Mouse (Mus musculus) megakaryocyte, embryonic 14.5 days (primary cell): ENCODE measurements around the gene Bend6.

Experiments used
- FLI1 ChIP-seq: IDR thresholded peaks from 2 replicates; pipeline ENCODE4 v1.6.1; 2012; ENCODE audit warnings: low read length, inconsistent platforms, mixed read lengths
- GATA1 ChIP-seq: IDR thresholded peaks from 3 replicates; pipeline ENCODE4 v1.6.1; 2012; ENCODE audit warnings: mixed read lengths, low read length, inconsistent platforms, borderline replicate concordance

GRCm38 (mm10) chr1:33883102-33883839 is 24.3 kb downstream of the Bend6 start:
- TF ChIP-seq GATA1 (no peak), FLI1 (no peak)
